Mouse (Mus musculus) liver, postnatal 0 days (tissue): ENCODE results near the gene Ctrl.

ENCODE experiments used
- CTCF ChIP-seq: sonication (generic); IDR thresholded peaks from 2 replicates; pipeline ENCODE4 v1.5.1; 2016; ENCODE audit warnings: antibody characterized with exemption, low read depth
- EP300 ChIP-seq: IDR thresholded peaks from 2 replicates; pipeline ENCODE4 v1.6.1; 2016; ENCODE audit warnings: antibody characterized with exemption, low read depth, mild to moderate bottlenecking

- TF ChIP-seq CTCF (no peak), EP300 (peak; percentile 71)
These were observed 33.1 kb upstream of the Ctrl start for GRCm38 (mm10) chr8:105966692-105967311.
